Mouse (Mus musculus): ENCODE measurements around the gene Osm.
A peak's percentile ranks its signal among the peaks of the same experiment; 100 is the strongest.

Osm gene

DNA sequence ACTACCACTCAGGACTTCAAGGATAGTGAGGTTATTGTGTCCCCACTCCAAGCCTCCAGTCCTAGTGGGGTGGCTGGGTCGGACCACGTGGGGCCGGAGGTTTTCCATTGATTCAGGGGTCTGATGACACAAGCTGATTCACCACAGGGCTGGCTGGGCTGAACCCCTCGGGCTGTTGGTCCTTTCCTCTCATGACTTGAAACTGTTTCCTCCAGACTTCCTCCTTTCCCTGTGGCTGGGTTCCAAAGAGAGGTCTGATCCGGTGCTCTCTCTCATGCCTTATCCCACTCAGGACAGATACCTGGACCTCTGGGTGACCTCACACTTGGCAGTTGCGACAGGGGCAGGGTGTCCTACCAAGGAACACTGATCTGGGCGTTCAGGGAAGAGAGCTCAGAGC lies 3.9 kb downstream of the Osm start:
- DNase-seq, result no peak

DNA sequence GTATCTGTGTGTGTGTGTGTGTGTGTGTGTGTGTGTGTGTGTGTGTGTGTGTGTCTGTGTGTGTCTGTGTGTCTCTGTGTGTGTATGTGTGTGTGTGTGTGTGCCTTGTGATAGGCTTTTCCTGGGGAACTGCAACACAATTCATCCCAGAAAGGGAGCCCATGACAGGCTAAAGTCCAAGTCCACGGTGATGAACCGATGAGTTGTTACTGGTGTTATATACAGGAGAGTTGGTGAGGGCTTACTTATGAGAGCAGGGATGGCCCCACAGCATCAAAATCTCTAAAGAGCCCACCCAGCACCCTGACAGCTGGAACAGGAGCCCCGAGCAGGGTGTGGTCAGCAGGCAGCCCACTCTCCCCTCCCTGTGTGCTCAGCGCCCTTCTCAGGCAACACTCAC lies 5.0 kb downstream of the Osm start:
- DNase-seq, result no peak

DNA sequence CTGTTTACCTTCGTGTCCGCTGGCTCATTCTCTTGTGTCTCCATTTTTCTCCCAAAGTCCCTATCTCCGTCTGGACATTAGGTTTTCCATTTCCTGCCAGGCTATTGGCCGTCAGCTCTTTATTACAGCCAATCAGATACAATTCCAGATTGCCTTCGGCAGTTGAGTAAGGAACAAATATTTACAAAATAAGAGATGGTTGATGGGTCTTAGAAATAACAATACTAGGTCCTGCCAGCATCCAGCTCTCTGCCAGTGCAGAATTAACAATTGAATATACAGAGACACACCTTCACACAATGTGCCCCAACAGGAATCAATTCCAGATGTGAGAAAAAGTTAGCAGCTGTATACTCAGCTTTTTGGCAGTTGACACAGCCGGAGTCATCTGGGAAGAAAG lies 9.9 kb downstream of the Osm start:
- no peak for DNase-seq

DNA sequence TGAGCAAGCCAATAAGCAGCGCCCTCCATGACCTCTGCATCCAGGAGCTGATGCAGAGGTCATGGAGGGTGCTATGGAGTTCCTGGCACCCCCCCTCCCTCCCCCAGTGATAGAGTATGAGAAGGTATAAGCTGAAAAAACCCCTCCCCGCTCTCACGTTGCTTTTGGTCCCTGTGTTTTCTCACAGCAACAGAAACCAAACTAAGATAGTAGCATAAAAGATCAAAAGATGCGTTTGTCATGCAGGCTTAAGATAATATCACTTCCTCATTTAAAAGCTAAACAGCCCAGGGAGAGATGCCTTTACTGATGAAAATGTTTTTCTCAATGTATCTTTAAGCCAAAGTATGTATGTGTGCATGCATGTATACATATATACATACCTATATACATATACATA lies 10.4 kb downstream of the Osm start:
- no peak for DNase-seq

DNA sequence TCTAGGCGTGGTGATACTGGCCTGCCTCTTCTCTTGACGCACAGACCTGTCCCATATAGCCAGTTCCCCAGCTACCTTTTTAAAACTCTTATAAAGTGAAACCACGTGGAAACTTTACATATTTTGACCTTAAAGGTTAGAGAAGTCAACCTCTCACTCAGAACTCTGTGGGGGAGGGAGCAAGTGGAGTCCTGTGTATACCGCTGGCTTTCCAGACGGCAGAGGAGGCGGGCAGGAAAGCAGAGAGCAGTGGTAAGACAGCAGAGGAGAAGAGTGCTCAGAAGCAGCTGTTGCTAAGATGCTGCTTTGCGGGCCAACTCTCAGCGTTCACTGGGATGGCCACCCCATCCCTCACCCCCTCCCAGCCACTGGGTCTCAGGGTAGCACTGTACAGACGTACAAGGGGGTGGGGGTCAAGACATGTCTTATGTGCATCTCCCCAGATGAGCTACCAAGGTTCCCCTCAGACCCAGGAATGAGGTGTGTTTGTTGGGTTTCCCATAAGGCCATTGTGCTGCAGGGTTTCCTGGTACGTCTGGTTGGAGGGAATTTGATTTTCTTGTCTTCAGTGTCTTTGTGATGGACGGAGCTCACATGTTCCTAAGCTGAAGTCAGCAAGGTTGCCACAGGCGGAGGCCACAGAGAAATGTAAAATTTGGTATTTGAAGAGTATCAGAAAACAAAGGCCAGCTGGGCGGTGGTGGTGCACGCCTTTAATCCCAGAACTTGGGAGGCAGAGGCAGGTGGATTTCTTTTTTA lies 11.2 kb downstream of the Osm start:
- DNase-seq, result no peak

DNA sequence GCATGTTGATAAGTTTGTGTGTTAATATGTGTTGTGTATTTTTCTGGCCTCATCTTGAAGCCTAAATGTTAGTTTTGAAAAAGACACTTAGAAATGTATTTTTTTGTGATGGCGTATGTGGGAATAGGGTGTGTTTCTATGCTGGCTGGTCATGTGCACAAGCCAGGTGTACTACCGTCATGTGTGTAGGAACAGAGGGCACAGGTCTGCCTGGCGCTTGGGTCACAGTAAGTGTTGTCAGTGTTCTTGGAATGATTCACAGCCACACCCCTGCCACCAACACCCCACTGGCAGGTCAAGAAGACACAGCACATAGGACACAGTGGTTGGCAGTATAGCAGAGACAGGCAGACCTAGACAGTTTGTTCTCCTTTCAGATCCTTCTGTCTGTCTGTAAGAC lies 12.9 kb downstream of the Osm start:
- no peak for DNase-seq

DNA sequence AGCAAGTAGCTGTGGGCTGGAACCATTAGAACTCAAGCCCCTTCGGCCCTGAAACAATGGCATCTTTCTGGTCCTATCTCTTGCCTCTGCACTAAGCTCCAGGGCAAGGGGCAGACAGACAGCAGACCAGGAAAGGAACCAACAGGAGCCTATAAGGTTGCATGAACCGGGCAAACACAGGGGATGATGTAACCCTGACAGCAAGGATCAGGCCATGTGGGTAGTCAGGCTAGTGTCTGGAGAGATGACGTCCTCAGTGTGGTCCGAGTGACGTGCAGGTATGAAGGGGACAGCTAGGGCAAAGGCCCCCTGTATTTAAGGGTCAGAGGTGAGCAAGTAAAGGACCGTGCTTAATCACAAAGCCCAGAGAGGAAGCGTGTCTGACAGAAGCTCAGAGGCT lies 14.1 kb downstream of the Osm start:
- no peak for DNase-seq

DNA sequence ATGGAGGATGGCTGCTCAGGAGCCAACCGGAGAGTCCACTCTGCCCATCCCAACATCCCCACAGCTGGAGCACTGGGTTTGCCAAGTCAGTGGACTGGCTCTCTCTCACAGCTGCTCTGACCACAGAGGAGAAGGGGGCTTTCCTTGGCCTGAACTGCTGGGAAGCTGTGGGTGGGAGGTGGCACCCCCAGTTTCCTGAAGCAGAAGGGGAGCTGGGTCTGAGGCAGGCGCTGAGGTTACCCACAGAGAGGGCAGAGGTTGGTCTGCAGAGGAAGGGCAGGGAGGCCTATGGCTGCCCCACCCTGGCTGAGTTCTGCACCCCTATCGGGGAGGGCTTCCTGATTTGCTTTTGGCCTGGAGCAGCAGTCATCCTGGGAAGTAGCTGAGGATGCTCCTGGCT lies 15.2 kb downstream of the Osm start:
- no peak for DNase-seq

DNA sequence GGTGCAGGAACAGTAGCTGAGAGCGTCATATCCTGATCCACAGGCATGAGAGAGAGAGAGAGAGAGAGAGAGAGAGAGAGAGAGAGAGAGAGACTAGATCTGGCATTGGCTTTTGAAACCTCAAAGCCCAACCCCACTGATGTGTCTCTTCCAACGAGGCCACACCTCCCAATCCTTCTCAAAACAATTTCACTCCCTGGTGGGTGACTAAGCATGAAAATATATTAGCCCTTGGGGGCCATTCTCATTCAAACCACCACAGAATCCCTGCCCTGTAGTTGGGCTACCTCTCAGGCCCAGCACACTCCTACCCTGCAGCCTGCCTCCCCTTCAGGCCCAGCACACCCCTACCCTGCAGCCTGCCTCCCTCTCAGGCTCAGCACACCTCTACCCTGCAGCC lies 16.7 kb downstream of the Osm start:
- DNase-seq, result no peak

DNA sequence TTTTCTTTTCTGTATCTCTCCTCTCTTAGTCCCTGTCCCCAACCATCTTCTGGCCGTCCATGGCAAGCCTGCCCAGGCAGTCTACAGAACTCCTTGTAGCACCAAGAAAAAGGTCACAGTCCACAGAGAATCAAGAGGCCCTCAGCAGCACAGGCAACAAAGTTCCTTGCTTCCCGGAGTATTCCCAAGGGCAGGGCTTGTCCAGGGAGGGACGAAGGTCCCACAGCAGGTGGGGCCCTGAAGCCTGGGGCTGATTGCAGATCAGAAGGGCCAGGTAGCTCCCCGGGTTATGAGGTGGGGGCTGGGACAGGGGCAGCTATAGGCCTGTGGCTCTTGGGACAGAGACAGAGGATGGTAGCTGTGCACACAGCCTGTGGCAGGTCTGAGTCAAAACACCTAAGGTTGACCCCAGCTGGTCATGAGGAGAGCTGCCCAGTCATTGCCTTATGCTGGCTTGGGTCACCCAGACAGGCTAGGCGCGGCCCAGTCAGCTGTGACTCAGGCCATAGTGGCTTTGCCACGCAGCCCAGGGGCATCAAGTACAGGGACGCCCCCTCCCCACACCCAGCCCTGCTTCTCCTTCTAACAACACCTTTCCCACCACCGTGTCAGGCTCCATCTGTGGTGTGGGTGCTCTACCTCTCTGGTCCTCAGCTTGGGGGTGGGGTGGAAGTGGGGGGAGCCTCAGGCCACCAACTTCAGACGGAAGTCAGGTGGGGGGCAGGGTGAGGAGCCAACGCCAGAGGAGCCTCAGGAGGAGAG lies 20.8 kb downstream of the Osm start, which contains the start of gene Lif:
Gene Lif, plus strand, starts transcription at position 712 of the 762 bp plus-strand sequence.
- peak; percentile 34 to 51 for DNase-seq

DNA sequence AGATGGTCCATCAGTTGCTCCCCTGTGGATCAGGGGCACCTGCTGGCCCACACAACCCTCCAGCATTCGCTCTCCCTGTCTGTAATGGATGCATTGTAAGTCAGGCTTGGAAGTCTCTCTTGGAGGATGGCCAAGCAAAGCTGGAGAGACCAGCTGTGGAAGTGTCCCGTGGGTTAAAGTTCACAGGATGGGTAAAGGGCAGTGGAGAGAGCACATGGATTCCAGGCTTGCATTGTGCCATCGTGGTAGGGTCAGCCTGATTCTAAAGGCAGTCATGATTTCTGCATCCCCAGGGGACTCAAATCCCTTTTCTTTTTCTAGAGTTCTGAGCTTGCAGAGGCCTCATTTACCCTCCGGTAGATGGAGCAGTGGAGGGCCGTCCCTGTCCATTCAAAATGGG lies 21.5 kb downstream of the Osm start:
- DNase-seq, result peak; percentile 77 to 88

DNA sequence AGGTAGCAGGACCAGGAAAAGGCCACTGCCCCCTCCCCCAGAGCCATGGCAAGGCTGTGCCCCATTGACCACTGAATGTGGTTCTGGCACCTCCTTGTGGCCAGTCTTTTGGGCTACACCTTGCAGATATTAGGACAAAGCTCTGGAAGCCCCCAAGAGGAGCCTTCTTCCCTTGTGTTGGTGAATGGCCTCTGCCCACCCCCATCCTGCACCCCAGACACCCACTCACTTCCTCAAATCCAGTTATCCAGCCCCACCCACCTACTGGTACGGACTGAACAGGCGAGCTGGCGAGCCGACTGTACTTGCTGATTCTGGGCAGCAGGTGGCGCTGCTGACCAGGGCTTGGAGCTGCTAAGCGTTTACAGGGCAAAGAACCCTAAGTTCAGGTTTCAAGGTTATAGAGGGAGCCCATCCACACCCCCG lies 22.4 kb downstream of the Osm start:
- peak; percentile 75 to 90 for DNase-seq

DNA sequence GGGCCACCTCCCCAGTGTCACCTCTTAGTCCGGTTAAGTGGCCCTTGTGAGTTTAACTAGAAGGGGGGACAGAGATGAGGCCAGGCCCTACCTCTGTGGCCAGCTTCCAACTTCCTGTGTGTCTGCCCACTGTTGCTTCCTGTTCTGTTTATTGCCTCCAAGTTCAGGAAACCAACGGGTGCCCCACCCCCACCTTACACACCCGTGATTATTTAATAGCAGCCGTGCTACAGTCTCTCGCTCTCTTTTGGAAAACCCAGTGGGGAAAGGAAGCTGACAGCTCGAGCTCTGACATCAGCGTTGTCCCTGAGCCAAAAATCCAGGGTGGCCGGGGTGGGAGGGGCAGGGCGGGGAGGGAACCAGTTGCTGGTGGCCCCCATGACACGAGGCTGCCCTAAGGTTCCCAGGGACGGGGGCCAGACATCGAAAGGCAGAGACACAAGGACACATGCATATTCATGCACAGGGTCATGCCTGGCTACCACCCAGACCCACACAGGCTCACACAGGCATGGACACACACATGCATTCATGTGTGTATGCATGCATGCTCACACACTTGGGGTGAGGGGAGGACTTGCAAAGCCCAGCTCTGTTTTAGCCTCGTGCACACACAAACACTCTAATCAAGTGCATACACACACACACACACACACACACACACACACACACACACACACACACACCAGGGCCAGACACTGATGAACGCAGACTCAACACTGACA lies 24.4 kb downstream of the Osm start:
- peak; percentile 72 to 74 for DNase-seq

DNA sequence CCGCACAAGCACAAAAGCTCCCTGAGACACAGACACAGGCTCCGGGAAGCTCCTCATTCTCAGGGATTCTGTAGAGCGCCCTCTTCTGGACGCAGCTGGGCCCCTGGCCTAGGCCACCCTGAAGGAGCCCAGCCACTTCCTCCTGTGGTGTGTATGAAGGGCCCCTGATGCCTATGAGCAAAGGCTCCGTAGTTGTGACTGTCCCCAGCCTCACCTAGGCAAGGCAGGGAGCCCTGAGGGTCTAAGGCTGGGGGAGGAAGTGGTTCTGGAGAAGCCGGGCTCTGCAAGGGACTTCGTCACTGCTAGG lies 24.9 kb downstream of the Osm start:
- peak; percentile 34 to 80 for DNase-seq

DNA sequence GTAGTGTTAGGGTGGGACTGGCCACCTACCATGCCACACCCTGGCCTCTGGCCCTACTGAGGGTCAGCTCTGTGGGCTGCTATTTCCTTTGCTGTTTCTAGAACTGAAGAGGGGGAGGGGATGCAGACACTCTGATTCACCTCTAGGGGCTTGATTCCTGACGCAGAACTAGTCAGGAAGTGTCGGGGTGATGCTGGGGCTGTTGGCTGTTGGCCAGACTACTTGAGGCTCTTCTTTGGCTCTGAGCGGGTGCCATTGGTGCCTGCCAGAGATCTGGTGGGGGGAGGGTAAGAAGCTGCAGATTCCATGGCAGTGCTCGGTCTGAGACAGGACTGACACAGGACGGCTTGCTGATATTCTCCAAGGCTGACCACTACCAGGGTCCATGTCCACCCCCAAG lies 25.7 kb downstream of the Osm start:
- peak; percentile 45 to 60 for DNase-seq

DNA sequence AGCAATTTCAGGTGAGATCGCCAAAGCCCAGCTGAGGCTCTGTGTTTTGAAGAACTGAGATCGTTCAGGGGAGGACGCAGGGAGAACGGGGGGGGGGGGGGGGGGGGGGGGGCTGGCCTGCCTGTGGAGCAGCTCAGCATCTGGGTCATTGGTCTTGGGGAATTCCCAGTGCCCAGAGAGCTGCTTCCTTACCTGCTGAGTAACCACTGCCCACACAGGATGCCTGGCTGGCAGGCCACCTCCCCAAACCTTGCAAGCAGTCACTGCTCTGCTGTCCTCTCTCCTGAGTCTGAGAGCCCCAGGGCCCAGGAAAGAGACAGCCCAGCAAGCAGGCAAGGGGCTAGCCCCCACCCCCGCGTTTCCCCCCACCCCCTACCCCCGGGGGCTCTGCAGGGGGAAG lies 26.6 kb downstream of the Osm start:
- peak in 1 of 2 experiments; percentile 19 for DNase-seq

DNA sequence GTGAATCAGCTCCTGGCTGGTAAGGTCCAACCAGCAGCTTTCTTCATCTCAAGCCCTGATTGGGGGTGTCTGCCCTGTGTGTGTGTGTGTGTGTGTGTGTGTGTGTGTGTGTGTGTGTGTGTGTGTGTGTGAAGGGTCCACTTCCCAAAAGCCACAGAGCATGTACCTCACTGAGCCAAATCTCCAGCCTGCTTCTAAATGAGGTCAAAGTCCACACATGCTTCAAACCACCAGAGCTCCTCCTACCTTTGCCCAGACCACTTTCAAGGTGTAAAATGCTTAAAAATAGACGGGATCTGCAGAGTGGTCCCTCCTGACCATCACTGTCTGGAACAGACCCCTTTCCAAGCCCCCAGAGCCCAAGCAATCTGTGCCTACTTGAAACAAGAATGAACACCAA lies 27.1 kb downstream of the Osm start:
- peak; percentile 52 to 70 for DNase-seq

DNA sequence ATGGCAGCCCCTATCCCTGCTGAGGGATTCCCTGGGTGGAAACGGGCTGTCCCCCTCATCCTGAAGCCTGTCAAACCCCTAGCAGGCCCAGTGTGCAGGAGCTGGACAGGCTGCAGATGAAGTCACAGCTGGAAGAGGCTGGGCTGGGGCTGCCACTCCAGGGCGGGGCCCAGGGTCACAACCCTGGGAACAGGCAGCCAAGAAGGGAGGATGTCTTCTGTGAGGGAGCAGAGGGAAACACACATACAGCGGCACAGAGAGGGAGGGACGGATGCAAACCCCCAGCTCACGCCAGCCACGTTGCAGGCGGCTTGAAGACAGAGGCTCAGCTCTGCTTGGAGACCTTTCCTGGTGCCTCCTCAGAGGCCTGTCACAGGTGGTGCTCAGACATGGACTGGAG lies 27.8 kb downstream of the Osm start:
- DNase-seq, result peak in 1 of 2 experiments; percentile 30

DNA sequence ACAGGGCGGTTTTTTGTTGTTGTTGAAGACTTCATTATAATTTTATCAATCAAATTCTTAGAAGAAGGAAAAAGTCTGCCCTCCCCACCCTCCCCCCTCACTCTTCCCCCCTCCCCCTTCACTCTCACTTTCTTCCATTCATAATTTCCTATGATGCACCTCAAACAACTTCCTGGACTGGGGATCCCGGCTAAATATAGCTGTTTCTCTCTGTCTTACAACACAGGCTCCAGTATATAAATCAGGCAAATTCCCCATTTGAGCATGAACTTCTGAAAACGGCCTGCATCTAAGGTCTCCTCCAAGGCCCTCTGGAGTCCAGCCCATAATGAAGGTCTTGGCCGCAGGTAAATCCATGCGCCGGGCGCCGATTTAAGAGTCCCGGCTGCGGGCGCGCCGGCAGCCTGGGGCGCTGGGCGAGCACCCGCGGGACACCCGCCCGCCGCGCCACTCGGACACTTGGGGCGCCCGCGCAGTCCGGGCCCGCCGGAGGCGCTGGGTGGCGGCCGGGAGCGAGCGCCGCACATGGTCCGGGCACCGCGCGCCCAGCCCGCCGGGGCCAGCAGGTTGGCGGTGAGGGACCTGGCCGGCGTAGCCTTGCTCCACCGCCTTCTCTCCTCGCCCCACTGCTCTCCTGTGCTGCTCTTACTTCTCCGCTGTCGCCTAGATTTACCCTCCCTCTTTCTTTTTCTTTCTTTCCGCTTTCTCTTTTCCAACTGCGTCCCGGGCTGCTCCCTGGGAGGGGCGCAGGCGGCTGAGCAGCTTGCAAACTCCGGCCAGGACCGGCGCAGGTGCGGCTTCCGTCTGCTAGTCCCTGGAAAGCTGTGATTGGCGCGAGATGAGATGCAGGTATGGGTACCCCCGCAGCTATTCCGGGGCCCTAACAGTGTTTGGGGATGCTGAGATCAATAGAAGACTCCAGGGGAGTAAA lies 30.3 kb downstream of the Osm start:
- DNase-seq, result peak; percentile 48 to 80

DNA sequence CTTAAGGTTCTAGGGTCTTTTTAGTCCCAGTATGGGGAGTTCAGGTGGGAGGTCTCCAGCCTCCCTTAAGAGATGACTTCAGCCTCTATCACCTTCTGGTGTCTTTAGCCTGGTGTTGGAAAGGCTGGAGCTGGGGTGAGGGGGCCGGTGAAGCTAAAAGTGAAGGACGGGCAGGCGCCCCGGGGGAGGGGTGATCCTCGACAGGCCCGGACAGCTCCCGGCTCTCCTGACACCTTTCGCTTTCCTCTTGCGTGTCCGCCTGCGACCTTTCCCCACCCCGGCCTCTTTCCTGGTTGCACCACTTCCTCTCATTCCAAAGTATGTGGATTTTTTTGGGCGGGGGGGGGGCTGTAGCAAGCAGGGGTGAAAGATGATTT lies 31.0 kb downstream of the Osm start:
- DNase-seq, result peak in 1 of 2 experiments; percentile 30

DNA sequence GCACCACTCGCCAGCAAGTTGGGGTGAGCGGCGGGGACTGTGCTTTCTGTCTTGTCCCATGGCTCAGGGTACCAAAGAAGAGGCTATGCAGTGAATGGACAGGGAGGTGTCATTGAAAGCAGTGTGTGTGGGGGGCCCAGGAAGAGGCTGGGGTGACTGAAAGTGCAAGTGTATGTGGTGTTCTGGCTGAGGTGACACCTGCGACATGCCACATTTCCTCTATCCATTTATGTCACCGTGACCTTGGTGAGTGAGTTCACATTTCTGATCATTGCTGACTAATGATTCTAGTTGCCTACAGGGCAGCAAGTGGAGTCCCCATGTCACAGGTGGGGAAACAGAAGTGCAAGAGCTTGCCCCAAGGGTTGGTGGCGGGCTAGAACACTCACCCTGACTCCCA lies 32.3 kb downstream of the Osm start:
- no peak for DNase-seq

DNA sequence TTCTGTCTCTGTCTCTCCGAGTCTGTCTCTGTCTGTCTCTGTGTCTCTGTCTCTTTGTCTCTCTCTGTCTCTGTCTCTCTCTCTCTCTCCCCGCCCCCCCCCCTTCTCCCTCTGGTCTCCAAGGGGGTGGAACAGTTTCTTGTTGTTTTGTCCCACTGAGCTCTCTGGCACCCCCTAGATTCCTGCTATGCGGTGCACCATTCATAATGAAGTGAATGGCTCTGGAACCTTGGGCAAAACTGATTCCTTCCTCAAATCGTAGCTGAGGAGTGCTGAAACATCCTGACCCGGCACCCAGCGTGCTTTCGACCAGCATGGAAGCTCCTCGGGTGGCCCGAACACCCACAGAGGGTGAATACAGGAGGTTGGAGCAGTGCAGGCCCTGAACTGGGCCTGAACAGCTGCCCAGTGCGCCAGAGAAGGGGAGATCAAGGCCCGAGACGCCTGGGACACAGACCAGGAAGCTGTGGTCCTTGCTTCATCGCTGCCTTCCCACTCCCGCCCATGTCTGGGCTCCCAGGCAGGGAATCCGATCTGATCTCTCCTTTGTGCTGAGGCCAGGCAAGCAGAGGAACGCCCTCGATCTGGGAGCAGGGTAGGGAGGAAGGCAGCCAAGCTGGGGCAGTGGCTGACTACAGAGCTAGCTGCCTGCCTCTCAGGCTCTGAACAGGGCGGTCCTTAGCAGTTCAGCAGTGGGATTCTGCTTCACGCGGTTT lies 34.7 kb downstream of the Osm start:
- peak in 1 of 2 experiments; percentile 54 for DNase-seq
